Mouse (Mus musculus) urinary bladder, adult 2 months (tissue): ENCODE data around the gene Pik3r2. TPM values are rescaled to one million over a fixed set of nuclear protein-coding genes. Genes with fewer than 3 reads are reported as not detected.

Source experiments
- DNase-seq: peaks from one replicate; pipeline ENCODE4 v3.0.0; 2022; ENCODE audit warnings: low spot score
- polyA plus RNA-seq: library from polyadenylated mRNA; depleted of rRNA; stranded (reverse); fragments of >200 nt; gene quantifications from 2 replicates; pipeline ENCODE4 v1.2.3, GENCODE M21; 2012

Pik3r2 gene
- polyA plus RNA-seq, 1 experiment, result 57.3 TPM

DNA sequence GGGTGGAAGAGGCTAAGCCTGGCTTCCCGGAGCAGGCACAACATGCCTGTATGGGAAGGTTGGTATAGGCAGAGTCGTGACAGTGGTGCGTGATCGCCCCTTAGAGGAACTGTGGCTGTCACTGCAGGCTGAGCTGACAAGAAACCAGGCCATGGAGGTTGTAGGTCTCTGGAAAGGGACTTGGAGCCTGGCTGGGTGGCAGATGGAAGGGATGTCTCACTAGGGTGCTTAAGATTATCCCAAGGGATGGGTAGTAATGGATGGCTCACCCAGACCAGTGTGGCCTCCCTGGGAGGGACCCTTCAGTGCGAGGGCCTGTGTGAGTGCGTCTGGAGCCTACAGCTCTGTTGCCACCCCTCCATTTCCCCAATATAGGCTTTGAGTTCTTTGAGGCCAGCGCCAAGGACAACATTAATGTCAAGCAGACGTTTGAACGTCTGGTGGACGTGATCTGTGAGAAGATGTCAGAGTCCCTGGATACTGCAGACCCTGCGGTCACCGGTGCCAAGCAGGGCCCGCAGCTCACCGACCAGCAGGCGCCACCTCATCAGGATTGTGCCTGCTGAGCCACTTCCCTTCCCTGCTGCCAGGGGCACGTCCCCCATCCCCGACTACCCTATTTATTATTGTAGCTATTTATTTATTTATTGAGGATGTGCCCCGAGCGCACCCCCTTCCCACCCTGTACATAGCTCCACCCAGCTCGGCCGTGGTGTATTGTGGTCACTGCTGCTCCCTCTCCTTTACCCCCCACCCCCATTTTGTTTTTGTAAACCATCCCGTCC is 18.8 kb downstream of the Pik3r2 start:
- peak; percentile 18 for DNase-seq

DNA sequence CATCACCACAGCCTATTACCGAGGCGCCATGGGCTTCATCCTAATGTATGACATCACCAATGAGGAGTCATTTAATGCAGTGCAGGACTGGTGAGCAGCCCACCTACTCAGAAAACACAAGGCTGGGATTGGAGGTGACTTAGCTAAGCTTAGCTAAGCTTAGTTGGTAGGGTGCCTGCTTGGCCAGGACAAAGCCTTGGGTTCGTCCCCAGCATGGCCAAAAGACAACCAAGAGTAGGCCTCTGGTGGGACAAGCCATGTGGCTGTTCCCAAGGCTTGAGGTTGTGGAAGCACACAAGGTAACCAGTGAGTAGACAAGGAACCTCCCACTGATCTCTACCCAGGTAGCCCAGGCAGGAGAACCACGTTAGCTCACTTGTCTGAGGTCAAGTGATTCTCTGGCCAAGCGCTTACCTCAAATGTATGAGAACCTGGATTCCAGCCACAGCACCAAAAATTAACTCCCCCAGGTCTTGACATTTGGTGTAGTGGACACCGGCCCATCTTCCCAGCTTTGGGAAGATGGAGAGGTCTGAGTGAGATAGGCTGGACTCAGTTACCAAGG is 20.0 kb downstream of the Pik3r2 start:
- peak; percentile 17 for DNase-seq

DNA sequence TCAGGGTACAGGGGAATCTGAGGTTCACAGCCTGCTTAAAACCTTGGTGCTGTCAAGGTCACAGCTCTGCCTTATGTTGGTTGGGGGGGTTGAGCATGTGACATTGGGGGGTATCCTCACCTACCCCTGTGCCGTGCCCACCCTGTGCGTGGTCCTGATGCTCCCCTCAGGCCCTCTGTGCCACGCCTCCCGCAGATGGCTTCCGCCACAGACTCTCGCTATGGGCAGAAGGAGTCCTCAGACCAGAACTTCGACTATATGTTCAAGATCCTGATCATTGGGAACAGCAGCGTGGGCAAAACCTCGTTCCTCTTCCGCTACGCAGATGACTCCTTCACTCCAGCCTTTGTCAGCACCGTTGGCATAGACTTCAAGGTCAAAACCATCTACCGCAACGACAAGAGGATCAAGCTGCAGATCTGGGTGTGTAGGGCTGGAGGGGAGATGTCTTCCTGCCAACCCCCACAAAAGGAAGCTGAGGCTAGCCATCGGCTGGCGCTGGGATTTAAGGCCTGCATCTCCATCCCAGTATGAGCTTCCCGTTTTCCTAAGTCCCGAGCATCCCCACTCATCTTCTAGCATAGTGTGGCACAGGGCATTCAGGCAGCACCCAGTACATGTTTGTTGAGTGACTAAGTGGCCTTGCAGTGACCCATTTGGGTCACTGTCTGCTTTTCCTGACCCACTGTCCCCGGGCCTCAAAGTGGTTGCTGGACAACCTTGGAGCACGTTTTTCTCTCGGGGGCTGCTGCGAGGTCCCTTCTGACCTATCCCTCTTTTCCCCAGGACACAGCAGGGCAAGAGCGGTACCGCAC is 20.6 kb downstream of the Pik3r2 start:
- peak; percentile 21 for DNase-seq

DNA sequence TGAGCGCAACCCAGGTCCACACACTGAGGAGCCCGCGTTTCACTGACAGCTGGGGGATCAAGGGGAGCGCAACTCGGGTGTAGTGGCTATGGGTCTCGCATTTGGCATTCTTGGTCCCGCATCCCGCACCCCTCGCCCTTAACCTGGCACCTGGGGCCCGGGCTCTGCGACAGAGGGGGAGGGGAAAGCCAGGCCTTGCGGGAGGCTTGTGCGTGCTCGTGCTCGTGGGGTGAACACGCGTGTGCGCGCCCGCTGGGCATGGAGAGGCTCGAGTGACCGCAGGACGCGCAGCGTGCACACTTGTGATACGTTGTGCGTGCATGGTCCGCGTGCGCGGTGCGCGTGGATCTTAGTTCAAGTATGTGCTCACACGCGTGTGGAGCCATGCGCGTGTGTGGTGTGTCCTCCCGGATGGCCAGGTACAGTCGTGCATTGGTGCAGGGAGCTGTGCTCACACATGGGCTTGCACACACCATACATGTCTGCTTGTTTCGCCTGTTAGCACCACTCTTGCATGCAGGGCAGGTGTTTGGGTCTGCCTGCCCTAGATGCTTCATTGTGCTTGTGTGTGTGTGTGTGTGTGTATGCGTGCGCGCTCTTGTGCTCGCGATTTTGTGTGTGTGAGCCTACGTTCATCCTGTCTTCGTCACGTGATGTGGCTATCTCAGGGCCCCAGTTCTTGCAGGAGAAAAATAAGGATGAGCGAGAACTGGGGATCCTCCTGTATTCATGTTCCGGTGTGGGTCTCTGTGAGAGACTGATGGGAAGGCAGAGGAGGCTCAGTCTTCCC is 21.4 kb downstream of the Pik3r2 start:
- DNase-seq, result peak; percentile 41

DNA sequence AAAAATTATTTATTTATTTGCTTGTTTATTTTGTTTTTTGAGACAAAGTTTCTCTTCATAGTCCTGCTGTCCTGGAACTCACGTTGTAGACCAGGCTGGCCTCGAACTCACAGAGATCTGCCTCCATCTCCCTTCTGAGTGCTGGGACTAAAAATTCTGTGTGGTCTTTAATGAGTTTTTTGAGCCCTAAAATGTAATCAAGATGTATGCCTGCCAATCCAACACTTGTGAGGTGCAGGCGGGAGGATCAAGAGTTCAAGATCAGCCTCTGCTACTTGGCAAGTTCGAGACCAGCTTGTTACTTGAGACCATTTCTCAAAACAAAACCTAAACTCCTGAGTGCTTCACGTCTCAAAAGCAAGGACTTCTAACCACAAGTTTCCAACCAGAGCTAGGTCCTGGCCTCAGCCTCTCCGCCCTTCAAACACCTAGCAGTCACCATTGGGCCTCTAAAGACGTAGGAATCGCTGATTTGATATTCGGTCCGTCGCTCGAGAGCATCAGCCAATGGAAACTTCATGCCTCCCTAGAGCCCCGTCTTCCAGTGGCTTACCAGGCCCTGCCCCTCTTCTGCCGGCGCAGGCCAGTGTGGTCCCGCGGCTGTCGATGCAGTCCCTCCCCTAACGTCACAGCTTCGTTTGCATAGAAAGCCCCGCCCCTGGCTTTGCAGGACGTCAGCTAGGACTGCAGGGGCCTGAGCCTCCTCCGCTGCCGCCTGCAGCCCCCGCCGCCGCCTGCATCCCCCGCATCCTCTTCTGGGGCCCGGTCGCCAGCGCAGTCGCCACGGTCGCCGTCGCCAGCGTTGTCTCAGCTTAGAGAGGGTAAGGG is 22.3 kb downstream of the Pik3r2 start, which contains the start of gene Rab3a:
TSS of gene Rab3a (plus strand) at position 637 of the 828 bp plus-strand sequence.
- DNase-seq, result peak; percentile 85

DNA sequence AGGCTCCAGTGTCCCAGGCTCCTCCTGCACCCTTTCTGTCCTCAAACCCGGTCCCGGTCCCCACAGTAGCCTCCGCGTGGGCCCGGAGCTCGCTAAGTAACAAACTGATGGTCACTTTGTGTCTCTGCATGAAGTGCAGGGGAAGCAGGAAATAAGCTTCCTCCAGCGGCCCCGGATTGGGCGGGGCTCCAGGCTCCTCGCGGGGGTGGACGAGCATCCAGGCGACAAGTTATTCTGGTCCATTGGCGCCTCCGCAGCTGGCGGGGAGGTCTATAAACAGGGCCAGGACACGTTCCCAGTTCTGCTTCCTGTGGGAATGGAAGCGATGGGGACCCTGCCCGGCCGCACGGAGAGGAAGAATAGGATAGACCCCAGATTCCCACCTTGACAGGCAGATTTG is 23.4 kb downstream of the Pik3r2 start:
- DNase-seq, result peak; percentile 53

DNA sequence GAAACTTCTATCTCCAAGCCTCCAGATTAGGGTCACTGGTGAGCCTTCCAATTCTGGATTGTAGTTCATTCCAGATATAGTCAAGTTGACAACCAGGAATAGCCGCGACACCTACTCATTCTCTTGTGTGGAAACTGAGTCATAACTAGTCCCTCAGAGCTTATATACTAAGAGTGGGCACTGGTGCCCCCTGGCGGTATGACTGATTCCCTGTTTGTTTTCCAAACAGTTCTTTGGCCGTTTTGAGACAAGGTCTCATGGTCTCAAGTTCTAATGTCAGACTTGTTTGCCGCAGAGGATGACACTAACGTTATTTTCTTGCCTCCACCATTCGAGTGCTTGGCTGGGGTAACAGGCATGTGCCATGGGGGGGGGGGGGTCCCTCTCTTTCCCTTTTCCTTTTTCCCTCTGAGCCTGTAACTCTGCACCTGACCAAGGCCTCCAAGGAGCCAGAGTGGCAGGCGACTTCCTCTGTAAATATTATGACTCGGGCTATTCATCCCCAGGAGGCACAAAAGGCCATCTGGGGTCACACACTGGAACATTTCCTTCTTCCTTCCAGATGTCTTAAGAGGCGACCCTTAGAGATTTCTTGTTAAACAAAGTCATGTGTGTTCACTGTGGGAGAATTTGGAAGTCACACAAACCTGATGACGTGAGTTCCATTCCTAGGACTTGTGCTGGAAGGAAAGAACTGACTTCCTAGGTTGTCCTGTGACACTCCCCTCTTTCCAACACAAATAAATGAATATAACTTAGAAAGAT is 24.3 kb downstream of the Pik3r2 start:
- DNase-seq, result peak; percentile 43

DNA sequence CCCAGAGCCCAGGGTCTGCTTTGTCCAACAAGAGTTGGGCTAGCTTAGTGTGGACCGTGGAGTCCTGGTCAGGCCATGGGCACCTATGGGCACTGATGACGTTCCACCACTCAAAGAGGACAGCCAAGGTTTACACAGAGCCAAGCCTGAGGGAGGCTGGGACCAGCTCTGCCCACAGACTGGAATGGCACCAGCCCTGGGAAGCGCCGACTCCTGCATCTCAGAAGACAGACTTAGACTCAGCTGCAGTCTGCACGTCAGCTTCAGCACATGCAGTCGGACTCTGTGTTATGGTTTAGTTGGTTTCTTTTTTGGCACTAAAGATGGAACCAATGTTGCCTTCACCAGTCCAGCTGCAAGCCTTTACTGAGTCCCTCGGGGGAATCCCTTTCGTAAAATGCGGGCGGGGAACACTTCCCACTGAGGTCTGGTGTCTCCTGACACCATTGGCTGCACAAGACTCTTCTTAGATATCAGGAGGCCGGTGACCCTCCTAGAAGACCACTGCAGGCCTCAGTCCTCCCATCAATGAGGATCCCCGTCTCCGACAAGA is 26.3 kb downstream of the Pik3r2 start:
- peak; percentile 17 for DNase-seq

DNA sequence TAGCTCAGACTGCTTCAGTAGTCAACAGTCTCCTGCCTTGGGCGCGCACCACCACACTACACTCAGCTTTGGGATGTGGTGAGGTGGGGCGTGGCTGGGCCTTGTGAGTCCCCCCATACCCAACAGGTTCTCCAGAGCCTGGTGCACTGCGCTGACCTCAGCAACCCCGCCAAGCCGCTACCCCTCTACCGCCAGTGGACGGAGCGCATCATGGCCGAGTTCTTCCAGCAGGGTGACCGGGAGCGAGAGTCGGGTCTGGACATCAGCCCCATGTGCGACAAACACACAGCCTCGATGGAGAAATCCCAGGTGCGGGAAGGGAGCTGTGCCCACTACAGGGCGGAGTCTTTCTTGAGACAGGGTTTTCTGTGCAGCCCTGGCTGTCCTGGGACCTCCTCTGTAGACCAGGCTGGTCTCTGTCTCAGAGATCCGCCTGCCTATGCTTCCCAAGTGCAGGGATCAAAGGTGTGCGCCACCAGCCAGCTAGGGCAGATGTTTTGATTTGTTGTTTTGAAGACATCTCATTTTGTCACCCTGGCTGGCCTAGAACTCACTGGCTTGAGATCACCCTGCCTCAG is 27.3 kb downstream of the Pik3r2 start:
- peak; percentile 15 for DNase-seq

DNA sequence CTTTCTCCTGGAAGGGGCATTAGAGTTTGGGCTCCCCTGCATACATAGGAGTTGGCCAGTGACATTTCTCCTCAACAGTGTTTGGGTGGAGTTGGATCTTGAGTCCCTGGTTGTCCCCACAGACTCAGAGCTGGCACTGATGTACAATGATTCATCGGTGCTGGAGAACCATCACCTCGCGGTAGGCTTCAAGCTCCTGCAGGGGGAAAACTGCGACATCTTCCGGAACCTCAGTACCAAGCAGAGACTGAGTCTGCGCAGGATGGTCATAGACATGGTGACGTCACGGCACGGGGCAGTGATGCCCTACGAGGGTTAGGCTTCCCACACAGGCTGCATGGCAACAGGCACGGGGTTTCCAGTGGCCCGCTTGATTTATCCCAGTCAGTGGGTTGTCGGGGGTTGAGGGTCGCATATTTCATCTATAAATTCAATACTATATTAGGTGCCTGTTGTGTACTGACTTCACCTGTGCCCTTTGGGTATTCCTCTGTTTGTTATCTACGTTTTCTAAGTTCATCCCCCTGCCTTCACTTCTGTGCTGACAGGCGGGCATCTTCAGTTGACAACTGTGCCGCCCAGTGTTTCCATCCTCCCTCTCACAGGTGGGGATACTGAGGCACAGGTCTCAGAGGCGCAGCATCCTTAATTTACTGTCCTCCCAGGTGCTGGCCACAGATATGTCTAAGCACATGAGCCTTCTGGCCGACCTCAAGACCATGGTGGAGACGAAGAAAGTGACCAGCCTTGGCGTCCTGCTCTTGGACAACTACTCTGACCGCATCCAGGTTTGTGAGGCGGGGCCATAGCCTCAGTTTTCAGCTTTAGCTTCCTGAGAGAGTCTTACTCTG is 28.0 kb downstream of the Pik3r2 start:
- DNase-seq, result peak; percentile 16

DNA sequence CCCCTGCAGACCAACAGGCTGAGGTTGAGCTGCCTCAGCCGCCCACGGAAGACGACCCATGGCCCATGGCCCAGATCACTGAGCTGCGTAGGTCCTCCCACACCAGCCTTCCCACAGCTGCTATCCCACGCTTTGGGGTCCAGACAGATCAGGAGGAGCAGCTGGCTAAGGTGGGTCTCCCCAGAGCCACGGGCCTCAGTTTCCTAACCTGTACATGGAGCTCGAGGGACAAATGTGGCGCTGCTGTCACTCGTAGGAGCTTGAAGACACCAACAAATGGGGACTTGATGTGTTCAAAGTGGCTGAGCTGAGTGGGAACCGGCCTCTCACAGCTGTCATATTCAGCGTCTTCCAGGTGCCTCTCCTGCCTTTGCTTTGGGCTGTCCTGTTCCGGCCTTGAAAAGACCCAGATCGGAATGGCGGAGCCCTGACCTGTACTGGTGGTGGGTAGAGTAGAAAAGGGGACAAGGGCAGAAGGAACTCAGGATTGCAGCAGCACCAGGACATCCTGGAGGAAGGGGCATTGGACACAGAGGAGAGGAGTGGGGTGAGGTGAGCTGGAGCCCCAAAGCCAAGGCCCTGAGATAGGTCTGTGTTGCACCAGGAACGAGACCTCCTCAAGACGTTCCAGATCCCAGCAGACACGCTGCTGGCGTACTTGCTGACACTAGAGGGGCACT is 29.2 kb downstream of the Pik3r2 start:
- peak; percentile 17 for DNase-seq

DNA sequence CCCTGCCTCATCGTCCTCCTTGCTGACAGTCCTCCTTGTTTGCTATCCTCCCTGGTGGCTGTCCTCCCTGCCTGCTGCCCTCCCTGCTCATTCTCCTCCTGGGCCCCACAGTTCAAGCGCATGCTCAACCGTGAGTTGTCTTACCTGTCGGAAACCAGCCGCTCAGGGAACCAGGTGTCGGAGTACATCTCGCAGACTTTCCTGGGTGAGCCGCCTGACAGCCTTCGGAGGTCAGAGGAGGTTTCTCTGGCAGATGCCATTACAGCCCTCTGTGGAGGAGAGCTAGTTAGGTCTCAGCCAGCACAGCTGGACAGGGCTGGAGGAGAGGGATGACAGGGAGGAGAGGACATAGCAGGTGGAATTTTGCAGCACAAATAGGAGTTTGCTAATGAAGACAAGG is 29.8 kb downstream of the Pik3r2 start:
- DNase-seq, result no peak

DNA sequence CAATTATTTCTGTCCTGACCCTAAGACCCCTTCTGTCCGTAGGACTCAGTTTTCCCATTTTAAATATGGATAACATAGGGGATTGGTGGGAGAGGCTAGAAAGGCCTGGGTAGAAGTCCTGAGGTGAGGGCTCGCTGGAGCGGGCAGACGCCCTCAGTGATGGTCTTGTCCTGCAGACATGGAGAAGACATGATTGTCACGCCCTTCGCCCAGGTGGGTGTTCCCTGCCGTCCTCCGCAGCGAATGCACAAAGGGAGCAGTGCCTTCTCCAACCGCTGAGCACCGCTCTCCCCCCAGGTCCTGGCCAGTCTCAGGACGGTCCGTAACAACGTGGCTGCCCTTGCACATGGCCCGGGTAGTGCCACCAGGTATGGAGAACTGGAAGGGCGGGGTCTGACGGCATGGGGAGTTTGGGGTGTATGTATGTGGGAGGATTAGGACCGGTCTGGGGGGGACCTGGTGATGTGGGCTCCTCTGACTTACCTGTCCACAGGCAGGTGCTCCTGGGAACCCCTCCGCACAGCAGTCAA is 30.8 kb downstream of the Pik3r2 start:
- peak; percentile 15 for DNase-seq

DNA sequence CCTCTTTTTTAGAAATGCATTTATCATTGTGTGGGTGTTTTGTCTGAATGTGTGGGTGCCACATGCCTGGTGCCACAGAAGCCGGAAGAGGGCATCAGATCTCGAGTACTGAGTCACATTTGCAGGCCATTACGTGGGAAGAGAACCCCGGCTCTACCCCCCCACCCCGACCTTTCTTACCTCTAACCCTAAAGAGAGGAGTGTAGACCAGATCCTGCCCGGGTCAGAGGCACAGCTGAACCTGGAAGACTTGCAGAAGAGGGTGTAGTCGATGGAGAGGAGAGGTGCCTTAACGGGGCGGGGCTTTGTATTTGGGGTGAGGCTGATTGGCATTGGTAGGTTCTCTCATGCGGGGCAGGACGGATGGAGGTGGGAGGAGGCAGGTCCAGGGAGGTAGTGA is 31.7 kb downstream of the Pik3r2 start:
- peak; percentile 18 for DNase-seq

DNA sequence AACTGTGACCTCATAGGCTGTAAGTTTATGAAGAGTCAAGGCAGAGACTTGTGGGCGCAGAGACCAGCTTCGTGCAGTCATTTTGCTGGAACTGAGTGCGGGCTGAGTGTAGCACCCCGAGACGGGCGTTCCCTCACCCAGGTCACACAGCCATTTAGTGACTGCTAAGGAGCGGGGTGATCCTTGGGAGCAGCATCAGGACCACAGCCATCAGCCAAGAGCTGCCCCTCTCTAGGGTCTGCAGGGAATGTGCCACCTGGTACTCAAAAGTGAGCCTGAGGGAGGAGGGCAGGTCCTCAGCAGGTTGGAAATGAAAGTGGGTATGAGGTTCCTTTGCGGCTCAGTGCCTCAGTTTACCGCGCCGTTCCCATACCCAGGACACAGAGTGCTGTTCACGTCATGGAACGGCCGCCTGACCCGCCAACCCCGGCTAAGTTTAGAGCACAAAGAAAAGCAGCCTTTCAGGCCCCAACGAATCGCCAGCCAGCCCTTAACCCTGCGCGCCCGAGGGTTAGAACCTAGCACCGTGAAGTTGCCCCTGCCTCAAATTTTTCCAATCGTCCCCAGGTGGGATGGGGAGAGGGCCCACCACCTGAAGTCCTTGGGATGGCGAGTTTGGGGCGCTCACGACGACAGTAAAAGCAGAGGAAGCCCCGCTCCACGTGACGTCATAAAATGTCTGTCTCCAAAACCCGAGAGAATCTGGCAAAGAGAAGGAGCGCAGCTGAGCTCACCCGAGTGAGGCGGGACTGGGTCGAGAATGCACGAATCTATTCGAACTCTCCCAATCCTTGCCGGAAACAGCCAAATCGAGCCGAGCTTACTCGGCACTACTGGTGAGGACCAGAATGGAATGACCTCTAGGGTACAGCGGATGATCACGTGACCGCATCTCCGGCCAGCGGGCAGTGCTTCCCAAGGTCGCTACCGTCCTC is 32.6 kb downstream of the Pik3r2 start:
- DNase-seq, result peak; percentile 26

DNA sequence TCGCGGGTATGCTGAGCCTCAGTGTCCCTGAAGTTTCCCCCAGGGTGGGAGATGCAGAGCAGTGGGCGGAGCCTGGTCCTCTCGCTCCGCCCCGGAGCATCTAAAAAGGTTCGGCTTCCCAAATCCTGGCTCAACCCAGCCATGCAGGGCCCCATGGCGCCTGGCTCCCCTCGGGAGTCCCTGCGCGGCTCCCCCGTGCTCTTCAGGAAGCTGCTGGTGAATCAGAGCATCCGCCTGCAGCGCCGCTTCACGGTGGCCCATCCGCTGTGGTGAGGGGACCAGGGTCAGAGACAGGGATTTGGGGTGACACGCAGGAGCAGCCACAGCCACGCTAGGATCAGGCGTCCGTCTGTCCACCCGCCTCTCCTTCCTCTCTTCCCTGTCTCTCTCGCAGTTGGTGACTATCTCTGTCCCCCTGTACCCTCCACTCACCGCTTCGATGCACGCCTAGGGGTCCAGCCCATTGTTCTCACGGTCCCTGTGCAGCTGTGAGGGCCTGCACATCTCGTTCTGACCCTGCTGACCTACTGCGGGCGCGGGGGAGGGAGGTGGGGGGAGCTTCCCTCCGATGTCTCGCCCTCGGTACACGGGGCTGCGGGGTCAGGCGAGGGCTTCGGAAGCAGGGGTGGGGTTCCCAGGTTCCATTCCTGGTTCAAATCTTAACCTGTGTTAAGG is 33.4 kb downstream of the Pik3r2 start:
- DNase-seq, result peak; percentile 18
